Mouse (Mus musculus) limb, embryonic 14.5 days (tissue): Measurements from ENCODE around the gene Hoxb6. TPM values are rescaled to one million over a fixed set of nuclear protein-coding genes. Genes with fewer than 3 reads are reported as not detected.

Experiments
- ATAC-seq: fragments of 200-750 bp; cut with Nextera tagmentation; 2 replicates; pipeline ENCODE4 v1.8.0; 2017; ENCODE audit warnings: low read depth, moderate number of reproducible peaks, moderate TSS enrichment; ENCODE audit not compliant: low FRiP score
- DNase-seq: peaks from one replicate; pipeline ENCODE4 v3.0.0-alpha.2; 2015; ENCODE audit warnings: low spot score
- H3K27ac ChIP-seq: fragments of 300-500 bp; sonication (generic); replicated peaks from 2 replicates; pipeline ENCODE4 v1.5.1; 2014; ENCODE audit warnings: low read depth, mild to moderate bottlenecking, low read length, moderate library complexity, mixed read lengths
- H3K27me3 ChIP-seq: fragments of 300-500 bp; sonication (generic); 2 replicates; pipeline ENCODE4 v1.6.1; 2014; ENCODE audit warnings: low read length, mixed read lengths; ENCODE audit not compliant: control insufficient read depth, insufficient read depth
- H3K36me3 ChIP-seq: fragments of 300-500 bp; sonication (generic); 2 replicates; pipeline ENCODE4 v1.6.1; 2014; ENCODE audit warnings: mild to moderate bottlenecking, low read length, moderate library complexity, mixed read lengths; ENCODE audit not compliant: control insufficient read depth, insufficient read depth
- H3K4me1 ChIP-seq: fragments of 300-500 bp; sonication (generic); 2 replicates; pipeline ENCODE4 v1.6.1; 2014; ENCODE audit warnings: antibody characterized with exemption, low read length, mixed read lengths; ENCODE audit not compliant: control insufficient read depth, insufficient read depth
- H3K4me2 ChIP-seq: fragments of 300-500 bp; sonication (generic); replicated peaks from 2 replicates; pipeline ENCODE4 v1.6.1; 2014; ENCODE audit warnings: low read depth, mild to moderate bottlenecking, low read length, moderate library complexity; ENCODE audit not compliant: severe bottlenecking
- H3K4me3 ChIP-seq: fragments of 300-500 bp; sonication (generic); replicated peaks from 2 replicates; pipeline ENCODE4 v1.5.1; 2014; ENCODE audit warnings: low read length
- H3K9ac ChIP-seq: fragments of 300-500 bp; sonication (generic); 2 replicates; pipeline ENCODE4 v1.6.1; 2014; ENCODE audit warnings: mild to moderate bottlenecking, low read depth, low read length, moderate library complexity; ENCODE audit not compliant: severe bottlenecking
- H3K9me3 ChIP-seq: fragments of 300-500 bp; sonication (generic); 2 replicates; pipeline ENCODE4 v1.6.1; 2016; ENCODE audit warnings: low read length; ENCODE audit not compliant: control insufficient read depth
- POLR2A ChIP-seq: fragments of 200-500 bp; IDR thresholded peaks from 2 replicates; pipeline ENCODE4 v1.8.0; 2012; ENCODE audit warnings: inconsistent platforms, mild to moderate bottlenecking, moderate library complexity, borderline replicate concordance; ENCODE audit not compliant: insufficient read depth, insufficient read length; ENCODE audit errors: extremely low read depth
- WGBS: fragments of 180-500 bp; shearing (Covaris S2); extraction: QIAGEN DNeasy Blood & Tissue Kit; methylation state at CpG from one replicate; pipeline ENCODE4 v1.1.7; 2014; 5-methylcytosine and 5-hydroxymethylcytosine counted together
- polyA plus RNA-seq, 2 experiments: library from polyadenylated mRNA; depleted of rRNA in 1 of 2; stranded (reverse) in 1 of 2; unstranded in 1 of 2; fragments of >200 nt; fragmentation: Nextera tagmentation in 1 of 2; extraction: Ambion mirVana in 1 of 2; gene quantifications; 2 replicates each; pipeline versions ENCODE4 v1.2.1 to v1.2.3; 2012 to 2014

Hoxb6 gene
- polyA plus RNA-seq, 2 experiments = 0.61 to 2.8 TPM

- H3K27ac ChIP-seq = no peak overlapping the region
Measured at GRCm38 (mm10) chr11:96284774-96285734, 7.2 kb upstream of the Hoxb6 start.

GRCm38 (mm10) chr11:96285771-96286738 lies 6.2 kb upstream of the Hoxb6 start, which contains the start of gene Hoxb7:
TSS of gene Hoxb7 (plus strand) at chr11:96286623.
- H3K9ac ChIP-seq = 0 out of 2 replicates have a peak within 1 kb of the TSS, but pooled peaks have one; percentile 26
- under 1% methylated on average over 43 of the region's 43 CpGs for WGBS
- peak within 1 kb of the TSS; percentile 28 for H3K4me3 ChIP-seq

More at GRCm38 (mm10) chr11:96284774-96285734, 7.2 kb upstream of the Hoxb6 start:
- Histone ChIP-seq H3K9ac (no peak overlapping the region), H3K36me3 (no peaks in the 10 kb centered on the region), H3K4me2 (peak overlapping the region; percentile 41), H3K4me1 (peaks cover 4% of the 10 kb centered on the region; the same call in 1 of the 2 replicates), H3K9me3 (no peaks in the 10 kb centered on the region), H3K27me3 (peaks cover 97% of the 10 kb centered on the region), H3K4me3 (peak overlapping the region; percentile 25)
- no peak for TF ChIP-seq POLR2A
- under 1% methylated on average over 31 of the region's 37 CpGs for WGBS
- ATAC-seq = no peak
- no peak for DNase-seq

DNA sequence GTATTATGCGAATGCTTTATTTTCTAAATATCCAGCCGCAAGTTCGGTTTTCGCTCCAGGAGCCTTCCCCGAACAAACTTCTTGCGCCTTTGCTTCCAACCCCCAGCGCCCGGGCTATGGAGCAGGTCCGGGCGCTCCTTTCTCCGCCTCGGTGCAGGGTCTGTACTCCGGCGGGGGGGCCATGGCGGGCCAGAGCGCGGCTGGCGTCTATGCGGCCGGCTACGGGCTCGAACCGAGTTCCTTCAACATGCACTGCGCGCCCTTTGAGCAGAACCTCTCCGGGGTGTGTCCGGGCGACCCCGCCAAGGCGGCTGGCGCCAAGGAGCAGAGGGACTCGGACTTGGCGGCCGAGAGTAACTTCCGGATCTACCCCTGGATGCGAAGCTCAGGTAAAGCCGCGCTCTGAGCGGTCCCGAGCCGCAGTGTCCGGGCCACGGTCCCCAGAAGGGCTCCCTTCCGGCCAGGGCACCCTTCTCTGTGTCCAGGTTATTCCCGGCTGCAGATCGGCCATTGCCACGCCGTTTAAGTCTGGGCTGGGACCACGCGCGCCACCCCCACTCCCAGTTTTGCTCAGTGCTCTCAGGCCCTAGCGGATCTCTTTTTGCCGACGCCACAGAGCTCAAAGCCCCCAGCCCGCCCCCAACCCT lies 5.4 kb upstream of the Hoxb6 start:
- peaks cover 4% of the 10 kb centered on the region; the same call in 1 of the 2 replicates for H3K4me1 ChIP-seq
- H3K4me3 ChIP-seq = peak overlapping the region; percentile 28
- H3K4me2 ChIP-seq = peak overlapping the region; percentile 43
- ATAC-seq (no peak), DNase-seq (no peak)
- WGBS = 1% methylated on average over 55 of the region's 55 CpGs
- peaks cover 98% of the 10 kb centered on the region for H3K27me3 ChIP-seq
- TF ChIP-seq POLR2A = no peak
- H3K36me3 ChIP-seq = no peaks in the 10 kb centered on the region
- 0 out of 2 replicates have a peak overlapping the region, but pooled peaks have one; percentile 26 for H3K9ac ChIP-seq
- no peaks in the 10 kb centered on the region for H3K9me3 ChIP-seq
- no peak overlapping the region for H3K27ac ChIP-seq

More at GRCm38 (mm10) chr11:96285771-96286738, 6.2 kb upstream of the Hoxb6 start, which contains the start of gene Hoxb7:
- no peaks in the 10 kb centered on the region for H3K36me3 ChIP-seq
- DNase-seq (no peak), ATAC-seq (no peak)
- 0 out of 2 replicates have a peak, but pooled peaks have one; percentile 8 for TF ChIP-seq POLR2A
- peak within 1 kb of the TSS; percentile 43 for H3K4me2 ChIP-seq
- H3K27me3 ChIP-seq = peaks cover 97% of the 10 kb centered on the region
- H3K27ac ChIP-seq = no peak within 1 kb of the TSS
- H3K9me3 ChIP-seq = no peaks in the 10 kb centered on the region
- peaks cover 4% of the 10 kb centered on the region; the same call in 1 of the 2 replicates for H3K4me1 ChIP-seq

- no peaks in the 10 kb centered on the region for H3K36me3 ChIP-seq
- H3K4me2 ChIP-seq = peak overlapping the region; percentile 43
- H3K9ac ChIP-seq = no peak overlapping the region
- no peak for ATAC-seq
- H3K27ac ChIP-seq = no peak overlapping the region
- H3K4me3 ChIP-seq = peak overlapping the region; percentile 28
- no peak for DNase-seq
- no peaks in the 10 kb centered on the region for H3K9me3 ChIP-seq
- H3K4me1 ChIP-seq = peaks cover 4% of the 10 kb centered on the region; the same call in 1 of the 2 replicates
- 1% methylated on average over 9 of the region's 9 CpGs for WGBS
- TF ChIP-seq POLR2A = no peak
- peaks cover 98% of the 10 kb centered on the region for H3K27me3 ChIP-seq
Measured at GRCm38 (mm10) chr11:96287411-96287810, 4.9 kb upstream of the Hoxb6 start.
